Mouse (Mus musculus): ENCODE measurements at regions not wholly inside any gene's neighbourhood (a gene's known extent, or its start where the extent isn't known, plus 50 kb on each side); places are given as distances from the start of the nearest gene placed in this dataset.

- no peak for DNase-seq (ENCODE audit: low read depth, low spot score)
- Histone ChIP-seq H3K27me3 (ENCODE audit: control insufficient read depth in 1 of 2, insufficient read depth in 2 of 2, low read length in 2 of 2) (peaks cover 0 to 1% of the 10 kb centered on the region in 2 experiments; a peak in 2 of 4 replicates), H3K79me2 (ENCODE audit: control insufficient read depth, insufficient read depth, low read length, poor library complexity) (no peaks in the 10 kb centered on the region), H3K4me1 (ENCODE audit: control insufficient read depth in 1 of 2, insufficient read depth in 2 of 2, low read length in 2 of 2) (no peaks in the 10 kb centered on the region), H3K4me3 (ENCODE audit: control insufficient read depth in 1 of 2, insufficient read depth in 1 of 2, low read depth in 2 of 2, low read length in 2 of 2) (no peak overlapping the region), H3K36me3 (ENCODE audit: control insufficient read depth in 1 of 2, insufficient read depth in 2 of 2, low read length in 2 of 2) (no peaks in the 10 kb centered on the region), H3K9ac (ENCODE audit: control insufficient read depth, low read depth, low read length, poor library complexity, severe bottlenecking) (no peak overlapping the region), H3K27ac (ENCODE audit: control insufficient read depth, low read depth, low read length) (no peak overlapping the region), H3K9me3 (replicated peaks; ENCODE audit: insufficient read depth, low read length) (no peaks in the 10 kb centered on the region)
- TF ChIP-seq POLR2AphosphoS2 (IDR thresholded peaks at IDR 0.05; ENCODE audit: low read length) (no peak), MAZ (IDR thresholded peaks at IDR 0.05; ENCODE audit: low read depth, low read length) (no peak), SIN3A (IDR thresholded peaks at IDR 0.05; ENCODE audit: low read length) (no peak), CTCF (IDR thresholded peaks at IDR 0.05 in 2 of 3, conservative IDR thresholded peaks at IDR 0.05 in 1 of 3; ENCODE audit: control insufficient read depth in 1 of 3, insufficient read depth in 1 of 3, low read depth in 2 of 3, low read length in 3 of 3, poor library complexity in 1 of 3, severe bottlenecking in 1 of 3) (no peak)
These were observed 126.9 kb upstream of the Arhgap5 start for GRCm38 (mm10) chr12:52376692-52377462.

GRCm38 (mm10) chr12:52377463-52377848 lies 126.3 kb upstream of the Arhgap5 start:
- H3K27me3 ChIP-seq (ENCODE audit: control insufficient read depth in 1 of 2, insufficient read depth in 2 of 2, low read length in 2 of 2): peaks cover 0 to 1% of the 10 kb centered on the region in 2 experiments; a peak in 2 of 4 replicates
- no peak for DNase-seq (ENCODE audit: low read depth, low spot score)
- H3K36me3 ChIP-seq (ENCODE audit: control insufficient read depth in 1 of 2, insufficient read depth in 2 of 2, low read length in 2 of 2): no peaks in the 10 kb centered on the region
- no peak overlapping the region for H3K9ac ChIP-seq (ENCODE audit: control insufficient read depth, low read depth, low read length, poor library complexity, severe bottlenecking)
- H3K4me3 ChIP-seq (ENCODE audit: control insufficient read depth in 1 of 2, insufficient read depth in 1 of 2, low read depth in 2 of 2, low read length in 2 of 2): no peak overlapping the region
- no peaks in the 10 kb centered on the region for H3K4me1 ChIP-seq (ENCODE audit: control insufficient read depth in 1 of 2, insufficient read depth in 2 of 2, low read length in 2 of 2)
- no peaks in the 10 kb centered on the region for H3K9me3 ChIP-seq (replicated peaks; ENCODE audit: insufficient read depth, low read length)
- no peaks in the 10 kb centered on the region for H3K79me2 ChIP-seq (ENCODE audit: control insufficient read depth, insufficient read depth, low read length, poor library complexity)
- no peak for TF ChIP-seq HCFC1 (IDR thresholded peaks at IDR 0.05; ENCODE audit: low read depth, low read length)
- no peak for TF ChIP-seq RCOR1 (IDR thresholded peaks at IDR 0.05; ENCODE audit: low read depth, low read length)
- TF ChIP-seq MAZ (IDR thresholded peaks at IDR 0.05; ENCODE audit: low read depth, low read length): no peak
- no peak for TF ChIP-seq USF1 (IDR thresholded peaks at IDR 0.05; ENCODE audit: low read depth, low read length)
- TF ChIP-seq MAFK (IDR thresholded peaks at IDR 0.05; ENCODE audit: borderline replicate concordance, low read depth, low read length): no peak
- TF ChIP-seq NRF1 (IDR thresholded peaks at IDR 0.05; ENCODE audit: insufficient read depth, low read depth, low read length, poor library complexity, severe bottlenecking): no peak
- no peak for TF ChIP-seq RAD21 (IDR thresholded peaks at IDR 0.05; ENCODE audit: low read depth, low read length)
- TF ChIP-seq MYB (IDR thresholded peaks at IDR 0.05; ENCODE audit: low read depth, low read length): no peak
- TF ChIP-seq MAX (IDR thresholded peaks at IDR 0.05; ENCODE audit: low read length): no peak
- TF ChIP-seq UBTF (IDR thresholded peaks at IDR 0.05; ENCODE audit: borderline replicate concordance, insufficient read depth, low read depth, low read length): no peak
- no peak for TF ChIP-seq SIN3A (IDR thresholded peaks at IDR 0.05; ENCODE audit: low read length)
- no peak for TF ChIP-seq MXI1 (IDR thresholded peaks at IDR 0.05; ENCODE audit: low read depth, low read length)
- TF ChIP-seq ZKSCAN1 (IDR thresholded peaks at IDR 0.05; ENCODE audit: low read depth, low read length): no peak
- TF ChIP-seq CTCF (IDR thresholded peaks at IDR 0.05 in 2 of 3, conservative IDR thresholded peaks at IDR 0.05 in 1 of 3; ENCODE audit: control insufficient read depth in 1 of 3, insufficient read depth in 1 of 3, low read depth in 2 of 3, low read length in 3 of 3, poor library complexity in 1 of 3, severe bottlenecking in 1 of 3): no peak
- no peak for TF ChIP-seq GABPA (IDR thresholded peaks at IDR 0.05; ENCODE audit: low read depth, low read length)
- no peak for TF ChIP-seq POLR2AphosphoS2 (IDR thresholded peaks at IDR 0.05; ENCODE audit: low read length)
- no peak overlapping the region for H3K27ac ChIP-seq (ENCODE audit: control insufficient read depth, low read depth, low read length)
